Mouse (Mus musculus) limb, embryonic 11.5 days (tissue): Measurements from ENCODE around the gene Trmt10b. TPM values are rescaled to one million over a fixed set of nuclear protein-coding genes. Genes with fewer than 3 reads are reported as not detected.

Experiments
- ATAC-seq: fragments of 200-750 bp; cut with Nextera tagmentation; 2 replicates; pipeline ENCODE4 v1.8.0; 2017; ENCODE audit warnings: low read depth; ENCODE audit not compliant: insufficient number of reproducible peaks, low FRiP score, low TSS enrichment
- DNase-seq: peaks from one replicate; pipeline ENCODE4 v3.0.0-alpha.2; 2015; ENCODE audit warnings: low spot score
- H3K27ac ChIP-seq: fragments of 300-500 bp; sonication (generic); replicated peaks from 2 replicates; pipeline ENCODE4 v1.5.1; 2014; ENCODE audit warnings: low read depth, mild to moderate bottlenecking, low read length
- H3K27me3 ChIP-seq: fragments of 300-500 bp; sonication (generic); 2 replicates; pipeline ENCODE4 v1.6.1; 2014; ENCODE audit warnings: mild to moderate bottlenecking, low read length, mixed read lengths; ENCODE audit not compliant: control insufficient read depth, insufficient read depth
- H3K36me3 ChIP-seq: fragments of 300-500 bp; sonication (generic); 2 replicates; pipeline ENCODE4 v1.6.1; 2014; ENCODE audit warnings: mild to moderate bottlenecking, low read length, moderate library complexity, mixed read lengths; ENCODE audit not compliant: control insufficient read depth, insufficient read depth
- H3K4me1 ChIP-seq: fragments of 300-500 bp; sonication (generic); 2 replicates; pipeline ENCODE4 v1.6.1; 2014; ENCODE audit warnings: low read length, mixed read lengths; ENCODE audit not compliant: control insufficient read depth, insufficient read depth
- H3K4me2 ChIP-seq: fragments of 300-500 bp; sonication (generic); 2 replicates; pipeline ENCODE4 v1.6.1; 2014; ENCODE audit warnings: low read depth, mild to moderate bottlenecking, moderate library complexity; ENCODE audit not compliant: severe bottlenecking
- H3K4me3 ChIP-seq: fragments of 300-500 bp; sonication (generic); 2 replicates; pipeline ENCODE4 v1.5.1; 2014; ENCODE audit warnings: low read depth, low read length
- H3K9ac ChIP-seq: fragments of 300-500 bp; sonication (generic); 2 replicates; pipeline ENCODE4 v1.6.1; 2014; ENCODE audit warnings: mild to moderate bottlenecking, low read length
- H3K9me3 ChIP-seq: fragments of 300-500 bp; sonication (generic); 2 replicates; pipeline ENCODE4 v1.6.1; 2016; ENCODE audit warnings: low read length; ENCODE audit not compliant: control insufficient read depth
- WGBS: fragments of 180-500 bp; shearing (Covaris S2); extraction: QIAGEN DNeasy Blood & Tissue Kit; methylation state at CpG from one replicate; pipeline ENCODE4 v1.1.7; 2014; 5-methylcytosine and 5-hydroxymethylcytosine counted together
- polyA plus RNA-seq: library from polyadenylated mRNA; unstranded; fragments of >200 nt; fragmentation: Nextera tagmentation; extraction: Ambion mirVana; gene quantifications from 2 replicates; pipeline ENCODE4 v1.2.1, GENCODE M21; 2014

Trmt10b gene
- polyA plus RNA-seq, 1 experiment from 2014 or later: 23.8 TPM

DNA sequence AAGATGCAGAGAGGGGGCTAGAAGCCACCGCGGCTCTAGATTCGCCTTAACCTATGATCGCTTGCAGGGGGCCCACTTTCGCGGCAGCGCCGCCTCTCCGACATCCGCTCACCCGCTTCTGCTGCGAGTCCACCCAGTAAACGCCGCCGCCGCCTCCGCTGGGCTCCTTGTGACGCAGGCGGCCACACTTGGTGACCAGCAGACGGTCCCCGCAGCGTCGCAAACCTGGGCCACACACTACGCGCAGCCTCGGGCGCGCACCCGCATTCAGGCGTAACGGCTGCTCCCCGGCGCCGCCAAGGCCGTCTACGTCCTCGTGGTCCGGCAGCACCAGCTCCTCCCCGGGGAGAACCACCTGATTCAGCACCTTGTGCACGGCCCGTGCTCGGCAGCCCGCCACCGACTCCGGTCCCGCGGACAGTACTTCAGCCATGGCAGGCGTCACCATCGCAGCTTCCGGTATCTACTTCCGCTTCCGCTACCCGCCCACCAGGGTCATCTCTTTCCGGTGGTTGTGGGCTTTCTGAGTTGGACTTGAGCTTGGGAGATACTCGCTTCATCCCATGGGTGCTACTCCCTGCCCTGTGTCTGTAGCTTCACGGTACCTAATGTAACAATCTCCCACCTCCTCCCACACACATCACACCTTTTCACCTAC, 23.4 kb downstream of the Trmt10b start:
- ATAC-seq: 0 out of 2 replicates have a peak, but pooled peaks have one; percentile 47
- no peaks in the 10 kb centered on the region for H3K9me3 ChIP-seq
- peak overlapping the region; percentile 68 for H3K4me2 ChIP-seq
- under 1% methylated on average over 56 of the region's 56 CpGs for WGBS
- peak overlapping the region; percentile 99 for H3K4me3 ChIP-seq
- H3K27ac ChIP-seq: peak overlapping the region; percentile 63
- H3K4me1 ChIP-seq: no peaks in the 10 kb centered on the region
- peak overlapping the region; percentile 88 for H3K9ac ChIP-seq
- peak; percentile 87 for DNase-seq
- H3K27me3 ChIP-seq: no peaks in the 10 kb centered on the region
- H3K36me3 ChIP-seq: peaks cover 3% of the 10 kb centered on the region; the same call in 1 of the 2 replicates

DNA sequence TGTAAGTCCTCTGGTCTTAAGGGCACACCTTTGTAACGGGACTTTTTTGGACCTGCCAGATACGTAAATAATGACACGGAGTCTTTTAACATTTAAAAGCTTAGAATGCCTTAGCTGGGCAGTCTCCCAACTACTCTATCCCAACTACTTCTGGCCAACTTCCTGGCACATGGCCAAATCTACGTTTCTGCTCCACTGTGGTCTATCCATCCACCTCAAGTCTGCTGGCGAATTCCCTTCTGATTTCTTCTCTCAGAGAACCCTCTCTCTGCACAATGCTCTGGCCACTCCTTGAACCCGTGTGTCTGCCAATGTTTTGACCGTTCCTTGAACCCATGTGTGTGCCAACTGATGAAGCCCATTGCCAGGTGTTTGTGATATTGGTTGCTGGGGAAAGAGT, 34.2 kb downstream of the Trmt10b start:
- DNase-seq: no peak

DNA sequence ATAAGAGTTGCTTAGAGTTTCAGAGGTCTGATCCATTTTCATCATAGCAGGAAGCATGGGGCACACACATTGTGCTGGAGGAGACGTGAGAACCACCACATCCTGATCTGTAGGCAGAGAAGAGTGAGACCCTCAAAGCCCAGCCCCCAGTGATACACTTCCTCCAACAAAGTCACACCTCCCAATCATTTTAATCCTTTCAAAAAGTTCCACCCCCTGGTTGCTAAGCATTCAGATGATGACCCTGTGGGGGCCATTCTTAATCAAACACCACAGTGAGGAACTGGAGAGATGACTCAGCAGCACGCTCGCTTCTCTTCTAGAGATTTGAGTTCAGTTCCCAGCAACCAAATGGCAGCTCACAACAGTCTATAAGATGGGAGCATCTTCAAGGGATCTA, 35.5 kb downstream of the Trmt10b start:
- no peak for ATAC-seq
- no peaks in the 10 kb centered on the region for H3K4me1 ChIP-seq
- no peak overlapping the region for H3K4me3 ChIP-seq
- H3K36me3 ChIP-seq: no peaks in the 10 kb centered on the region
- no peaks in the 10 kb centered on the region for H3K27me3 ChIP-seq
- H3K9me3 ChIP-seq: no peaks in the 10 kb centered on the region
- 75% methylated on average over 3 of the region's 3 CpGs for whole genome bisulfite sequencing
- no peak for DNase-seq
- no peak overlapping the region for H3K4me2 ChIP-seq
- no peak overlapping the region for H3K27ac ChIP-seq
- H3K9ac ChIP-seq: no peak overlapping the region

More for the DNA sequence above, 34.2 kb downstream of the Trmt10b start:
- Histone ChIP-seq H3K4me1 (no peaks in the 10 kb centered on the region), H3K4me3 (no peak overlapping the region), H3K9ac (no peak overlapping the region), H3K36me3 (no peaks in the 10 kb centered on the region), H3K9me3 (no peaks in the 10 kb centered on the region), H3K27ac (no peak overlapping the region), H3K27me3 (no peaks in the 10 kb centered on the region), H3K4me2 (no peak overlapping the region)
- ATAC-seq: no peak
- WGBS: 88% methylated on average over 7 of the region's 7 CpGs

DNA sequence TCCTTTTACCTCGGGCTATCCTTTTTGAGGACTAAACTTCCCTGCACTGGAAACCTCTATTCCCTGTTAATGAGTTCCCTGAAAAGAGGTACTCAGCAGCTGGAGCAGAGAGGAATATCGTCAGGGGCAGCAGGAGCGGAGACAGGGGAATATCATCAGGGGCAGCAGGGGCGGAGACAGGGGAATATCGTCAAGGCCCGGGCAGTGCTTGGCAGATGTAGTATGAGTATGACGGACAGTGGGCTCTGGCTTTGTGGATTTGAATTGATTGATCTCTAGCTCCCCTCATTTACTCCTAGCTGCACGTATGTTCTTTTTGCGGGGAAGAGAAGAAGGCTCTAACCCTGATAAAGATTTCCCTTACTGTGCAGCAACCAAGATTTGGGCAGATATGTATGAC, 44.3 kb downstream of the Trmt10b start:
- H3K27ac ChIP-seq: no peak overlapping the region; the same call in 1 of the 2 replicates
- H3K27me3 ChIP-seq: no peaks in the 10 kb centered on the region
- DNase-seq: no peak
- no peaks in the 10 kb centered on the region for H3K9me3 ChIP-seq
- peak overlapping the region; percentile 65; the same call in 1 of the 2 replicates for H3K4me2 ChIP-seq
- H3K4me3 ChIP-seq: peak overlapping the region; percentile 88; the same call in 1 of the 2 replicates
- H3K9ac ChIP-seq: peak overlapping the region; percentile 92; the same call in 1 of the 2 replicates
- 66% methylated on average over 9 of the region's 9 CpGs for WGBS
- ATAC-seq: no peak
- H3K36me3 ChIP-seq: no peaks in the 10 kb centered on the region; the same call in 1 of the 2 replicates
- H3K4me1 ChIP-seq: peaks cover 15% of the 10 kb centered on the region

DNA sequence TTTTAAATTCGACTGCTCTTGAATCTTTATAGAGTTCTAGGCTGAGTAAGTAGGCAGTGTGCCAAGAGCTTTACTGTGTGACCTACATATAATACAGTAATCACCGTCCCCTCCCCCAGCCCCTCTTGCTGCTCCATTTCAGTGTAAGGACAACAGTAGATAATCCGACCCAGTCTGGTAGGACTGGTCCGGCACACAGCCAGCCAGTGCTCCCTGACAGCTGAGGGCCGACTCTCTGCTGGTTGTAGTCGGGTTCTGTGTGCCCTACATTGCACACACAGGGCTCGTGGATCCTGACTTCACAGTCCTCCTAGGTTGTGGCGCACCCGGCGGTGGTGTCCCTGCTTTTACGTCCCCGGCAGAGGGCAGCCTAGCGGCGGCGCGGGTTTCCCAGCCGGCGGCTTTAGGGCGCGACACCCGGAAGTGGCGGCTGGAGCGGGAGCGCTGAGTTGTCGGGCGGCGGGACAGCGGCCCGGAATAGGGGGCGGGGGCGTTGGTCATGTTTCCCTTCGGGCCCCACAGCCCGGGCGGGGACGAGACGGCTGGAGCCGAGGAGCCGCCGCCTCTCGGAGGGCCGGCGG, 44.8 kb downstream of the Trmt10b start, which contains the start of gene Dcaf10:
Gene Dcaf10 (plus strand): TSS at position 433 of the 581 bp plus-strand sequence.
- DNase-seq (peak; percentile 97), ATAC-seq (peak; percentile 91)
- H3K4me3 ChIP-seq: peak within 1 kb of the TSS; percentile 88
- no peaks in the 10 kb centered on the region for H3K9me3 ChIP-seq
- H3K4me2 ChIP-seq: peak within 1 kb of the TSS; percentile 65
- WGBS: 2% methylated on average over 42 of the region's 42 CpGs
- H3K36me3 ChIP-seq: no peaks in the 10 kb centered on the region; the same call in 1 of the 2 replicates
- peak within 1 kb of the TSS; percentile 95 for H3K27ac ChIP-seq
- peaks cover 15% of the 10 kb centered on the region for H3K4me1 ChIP-seq
- H3K27me3 ChIP-seq: no peaks in the 10 kb centered on the region
- peak within 1 kb of the TSS; percentile 92 for H3K9ac ChIP-seq

DNA sequence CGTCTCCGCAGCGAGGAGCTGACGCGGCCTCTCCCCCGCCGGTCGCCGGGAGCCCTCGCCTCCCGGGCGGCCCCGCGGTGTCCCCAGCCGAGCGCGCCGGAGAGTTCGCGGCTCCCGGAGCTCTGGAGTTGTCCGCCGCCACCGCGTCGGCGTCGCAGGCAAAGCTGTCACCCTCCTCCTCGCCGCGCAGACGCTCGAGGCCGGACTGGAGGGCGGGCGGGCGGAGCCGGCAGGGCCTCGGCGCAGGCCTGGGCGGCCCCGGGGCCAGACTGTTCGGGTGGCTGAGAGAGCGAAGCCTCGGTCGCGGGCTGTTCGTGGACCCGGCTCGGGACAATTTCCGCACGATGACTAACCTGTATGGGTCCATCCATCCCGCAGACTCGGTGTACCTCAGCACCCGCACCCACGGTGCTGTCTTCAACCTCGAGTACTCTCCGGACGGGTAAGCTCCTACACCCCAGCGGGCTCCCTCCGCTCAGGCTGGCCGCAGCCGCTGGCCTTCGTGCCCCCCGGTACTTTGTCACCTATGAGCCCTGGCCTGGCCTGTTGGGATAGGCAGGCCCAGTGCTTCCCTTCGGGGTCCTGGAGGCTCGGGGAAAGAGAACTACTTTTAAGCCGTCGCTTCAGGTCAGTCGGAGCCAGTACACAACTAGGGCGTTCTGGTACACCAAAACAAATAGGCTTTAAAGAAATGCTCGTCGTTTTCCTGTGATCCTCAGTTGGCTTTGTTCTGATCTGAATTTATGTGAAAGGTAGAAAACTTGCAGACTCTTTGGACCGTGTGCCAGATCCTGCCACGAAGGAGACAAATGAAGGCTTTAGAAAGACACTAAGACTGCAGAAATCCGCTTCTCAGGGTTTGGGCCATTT, 45.6 kb downstream of the Trmt10b start, which contains the start of gene Exosc3:
Gene Exosc3 (minus strand): TSS at position 447 of the 870 bp plus-strand sequence.
- ATAC-seq (peak; percentile 81), DNase-seq (peak; percentile 63)
- peak within 1 kb of the TSS; percentile 95 for H3K27ac ChIP-seq
- peak within 1 kb of the TSS; percentile 92 for H3K9ac ChIP-seq
- under 1% methylated on average over 75 of the region's 76 CpGs for WGBS
- no peaks in the 10 kb centered on the region for H3K9me3 ChIP-seq
- no peaks in the 10 kb centered on the region; the same call in 1 of the 2 replicates for H3K36me3 ChIP-seq
- peaks cover 15% of the 10 kb centered on the region for H3K4me1 ChIP-seq
- H3K4me3 ChIP-seq: peak within 1 kb of the TSS; percentile 88
- peak within 1 kb of the TSS; percentile 65 for H3K4me2 ChIP-seq
- H3K27me3 ChIP-seq: no peaks in the 10 kb centered on the region

DNA sequence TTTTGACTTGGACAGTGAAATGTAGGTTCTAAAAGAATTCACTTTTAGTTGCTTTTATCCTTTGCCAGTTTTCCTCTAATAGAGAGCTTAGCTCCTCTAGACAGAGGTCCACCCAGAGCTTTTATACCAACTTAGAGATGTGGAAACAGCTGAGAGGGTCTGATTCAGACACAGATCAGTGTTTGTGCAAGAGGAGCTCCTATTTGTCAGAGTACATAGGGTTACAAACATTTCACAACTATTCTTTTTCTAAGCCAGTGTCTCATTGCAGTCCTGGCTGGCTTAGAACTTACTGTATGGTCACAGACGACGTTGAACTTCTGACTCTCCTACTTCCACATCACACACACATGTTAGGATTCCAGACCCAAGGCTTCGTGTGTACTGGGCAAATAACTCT, 59.7 kb downstream of the Trmt10b start:
- Histone ChIP-seq H3K4me3 (no peak overlapping the region), H3K36me3 (peaks cover 2% of the 10 kb centered on the region; the same call in 1 of the 2 replicates), H3K27ac (no peak overlapping the region), H3K27me3 (no peaks in the 10 kb centered on the region), H3K4me2 (no peak overlapping the region), H3K9me3 (no peaks in the 10 kb centered on the region), H3K4me1 (no peaks in the 10 kb centered on the region), H3K9ac (no peak overlapping the region)
- 85% methylated on average over 3 of the region's 3 CpGs for WGBS
- DNase-seq (no peak), ATAC-seq (no peak)
